Mouse (Mus musculus): ENCODE data around the gene Sec22c. TPM values are rescaled to one million over a fixed set of nuclear protein-coding genes. Genes with fewer than 3 reads are reported as not detected.

The Sec22c gene
- polyA plus RNA-seq, 1 experiment from 2014 or later: 3.0 TPM

- peaks cover 30% of the 10 kb centered on the region for H3K27me3 ChIP-seq (ENCODE audit: control insufficient read depth, insufficient read depth, low read depth, low read length)
- ATAC-seq (ENCODE audit: low read depth): no peak
- H3K27ac ChIP-seq (ENCODE audit: low read length): no peak overlapping the region
- peaks cover 4% of the 10 kb centered on the region for H3K4me1 ChIP-seq (ENCODE audit: control insufficient read depth, low read depth, low read length)
- no peak overlapping the region for H3K4me3 ChIP-seq (ENCODE audit: low read depth, low read length)
- no peak overlapping the region for H3K9ac ChIP-seq (ENCODE audit: low read depth, low read length)
- H3K9me3 ChIP-seq (replicated peaks; ENCODE audit: control insufficient read depth, low read length): no peaks in the 10 kb centered on the region
- H3K4me2 ChIP-seq (ENCODE audit: low read depth, low read length): no peak overlapping the region
- no peaks in the 10 kb centered on the region for H3K36me3 ChIP-seq (ENCODE audit: control insufficient read depth, insufficient read depth)
- WGBS (ENCODE audit: insufficient replicate concordance): 76% methylated on average over 16 of the region's 16 CpGs
These were observed 38.2 kb downstream of the Sec22c start for GRCm38 (mm10) chr9:121666957-121667630.

GRCm38 (mm10) chr9:121664104-121664503 is 41.2 kb downstream of the Sec22c start:
- ATAC-seq (ENCODE audit: low read depth): no peak
- Histone ChIP-seq H3K4me3 (ENCODE audit: low read depth, low read length) (no peak overlapping the region), H3K27me3 (ENCODE audit: control insufficient read depth, insufficient read depth, low read depth, low read length) (peaks cover 16% of the 10 kb centered on the region), H3K36me3 (ENCODE audit: control insufficient read depth, insufficient read depth) (no peaks in the 10 kb centered on the region), H3K4me1 (ENCODE audit: control insufficient read depth, low read depth, low read length) (no peaks in the 10 kb centered on the region), H3K27ac (ENCODE audit: low read length) (no peak overlapping the region), H3K9me3 (replicated peaks; ENCODE audit: control insufficient read depth, low read length) (no peaks in the 10 kb centered on the region), H3K4me2 (ENCODE audit: low read depth, low read length) (no peak overlapping the region), H3K9ac (ENCODE audit: low read depth, low read length) (no peak overlapping the region)
- 58% methylated on average over 5 of the region's 5 CpGs for WGBS (ENCODE audit: insufficient replicate concordance)

DNA sequence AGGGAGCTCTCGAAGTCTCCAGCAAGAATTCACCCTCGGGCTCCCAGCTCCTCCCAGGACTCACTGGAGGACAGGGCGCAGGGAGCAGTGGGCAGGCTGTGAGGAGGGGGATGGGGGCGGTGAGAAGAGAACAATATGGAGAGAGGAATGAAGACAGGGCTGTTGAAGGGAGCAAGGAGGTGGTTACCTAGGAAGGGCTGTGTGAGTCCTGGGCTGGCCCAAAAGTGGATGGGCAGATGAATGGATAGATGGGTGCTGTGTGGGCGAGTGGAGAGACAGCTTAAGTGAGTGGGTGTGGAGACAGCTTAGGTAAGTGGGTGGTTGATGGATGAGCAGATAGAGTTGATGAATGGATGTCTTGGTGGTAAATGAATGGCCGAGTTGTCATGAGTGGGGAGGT is 41.8 kb downstream of the Sec22c start:
- no peaks in the 10 kb centered on the region for H3K9me3 ChIP-seq (replicated peaks; ENCODE audit: control insufficient read depth, low read length)
- no peak for ATAC-seq (ENCODE audit: low read depth)
- no peak overlapping the region for H3K9ac ChIP-seq (ENCODE audit: low read depth, low read length)
- H3K36me3 ChIP-seq (ENCODE audit: control insufficient read depth, insufficient read depth): no peaks in the 10 kb centered on the region
- H3K4me2 ChIP-seq (ENCODE audit: low read depth, low read length): no peak overlapping the region
- H3K27ac ChIP-seq (ENCODE audit: low read length): no peak overlapping the region
- H3K4me1 ChIP-seq (ENCODE audit: control insufficient read depth, low read depth, low read length): no peaks in the 10 kb centered on the region
- H3K4me3 ChIP-seq (ENCODE audit: low read depth, low read length): no peak overlapping the region
- 60% methylated on average over 6 of the region's 6 CpGs for WGBS (ENCODE audit: insufficient replicate concordance)
- H3K27me3 ChIP-seq (ENCODE audit: control insufficient read depth, insufficient read depth, low read depth, low read length): peaks cover 9% of the 10 kb centered on the region

DNA sequence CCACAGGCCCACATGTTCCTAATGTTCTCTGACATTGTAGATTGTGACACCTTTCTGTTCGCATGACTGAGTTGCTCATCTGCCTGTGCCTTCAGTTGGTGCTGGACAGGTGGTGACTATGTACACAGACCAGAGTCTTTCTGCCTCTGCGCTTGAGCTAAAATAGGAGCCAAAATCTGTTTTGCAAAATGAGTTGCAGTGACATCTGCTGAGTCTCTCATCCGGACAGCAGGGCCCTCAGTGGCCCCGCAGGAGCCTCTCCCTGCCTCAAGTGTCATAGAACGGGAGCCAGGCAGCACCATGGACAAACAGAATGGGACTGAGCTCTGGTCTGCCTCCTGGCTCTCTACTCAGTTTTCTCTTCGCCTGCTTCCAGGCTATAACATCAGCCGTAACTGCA is 45.5 kb downstream of the Sec22c start:
- H3K9ac ChIP-seq (ENCODE audit: low read depth, low read length): no peak overlapping the region
- no peak overlapping the region for H3K4me3 ChIP-seq (ENCODE audit: low read depth, low read length)
- WGBS (ENCODE audit: insufficient replicate concordance): 57% methylated on average over 7 of the region's 7 CpGs
- no peaks in the 10 kb centered on the region for H3K9me3 ChIP-seq (replicated peaks; ENCODE audit: control insufficient read depth, low read length)
- H3K4me1 ChIP-seq (ENCODE audit: control insufficient read depth, low read depth, low read length): no peaks in the 10 kb centered on the region
- no peaks in the 10 kb centered on the region; the same call in 1 of the 2 replicates for H3K27me3 ChIP-seq (ENCODE audit: control insufficient read depth, insufficient read depth, low read depth, low read length)
- H3K4me2 ChIP-seq (ENCODE audit: low read depth, low read length): no peak overlapping the region
- no peak overlapping the region for H3K27ac ChIP-seq (ENCODE audit: low read length)
- ATAC-seq (ENCODE audit: low read depth): no peak
- H3K36me3 ChIP-seq (ENCODE audit: control insufficient read depth, insufficient read depth): no peaks in the 10 kb centered on the region

- Histone ChIP-seq H3K27ac (ENCODE audit: low read length) (no peak overlapping the region), H3K9me3 (replicated peaks; ENCODE audit: control insufficient read depth, low read length) (no peaks in the 10 kb centered on the region), H3K4me2 (ENCODE audit: low read depth, low read length) (no peak overlapping the region), H3K27me3 (ENCODE audit: control insufficient read depth, insufficient read depth, low read depth, low read length) (no peaks in the 10 kb centered on the region; the same call in 1 of the 2 replicates), H3K36me3 (ENCODE audit: control insufficient read depth, insufficient read depth) (no peaks in the 10 kb centered on the region), H3K4me3 (ENCODE audit: low read depth, low read length) (no peak overlapping the region), H3K4me1 (ENCODE audit: control insufficient read depth, low read depth, low read length) (no peaks in the 10 kb centered on the region), H3K9ac (ENCODE audit: low read depth, low read length) (no peak overlapping the region)
- WGBS (ENCODE audit: insufficient replicate concordance): 47% methylated on average over 7 of the region's 7 CpGs
- ATAC-seq (ENCODE audit: low read depth): no peak
These were observed 47.0 kb downstream of the Sec22c start for GRCm38 (mm10) chr9:121658248-121658647.

- Histone ChIP-seq H3K4me2 (ENCODE audit: low read depth, low read length) (no peak overlapping the region), H3K4me1 (ENCODE audit: control insufficient read depth, low read depth, low read length) (no peaks in the 10 kb centered on the region), H3K9me3 (replicated peaks; ENCODE audit: control insufficient read depth, low read length) (no peaks in the 10 kb centered on the region), H3K9ac (ENCODE audit: low read depth, low read length) (no peak overlapping the region), H3K36me3 (ENCODE audit: control insufficient read depth, insufficient read depth) (no peaks in the 10 kb centered on the region), H3K27ac (ENCODE audit: low read length) (no peak overlapping the region), H3K27me3 (ENCODE audit: control insufficient read depth, insufficient read depth, low read depth, low read length) (no peaks in the 10 kb centered on the region; the same call in 1 of the 2 replicates), H3K4me3 (ENCODE audit: low read depth, low read length) (no peak overlapping the region)
- 45% methylated on average over 13 of the region's 13 CpGs for WGBS (ENCODE audit: insufficient replicate concordance)
- no peak for ATAC-seq (ENCODE audit: low read depth)
These were observed 48.1 kb downstream of the Sec22c start for GRCm38 (mm10) chr9:121657143-121657542.

- no peak for ATAC-seq (ENCODE audit: low read depth)
- no peak overlapping the region for H3K4me2 ChIP-seq (ENCODE audit: low read depth, low read length)
These were observed 49.0 kb downstream of the Sec22c start for GRCm38 (mm10) chr9:121656322-121656721.

GRCm38 (mm10) chr9:121653668-121654067 is 51.6 kb downstream of the Sec22c start:
- Histone ChIP-seq H3K27me3 (ENCODE audit: control insufficient read depth, insufficient read depth, low read depth, low read length) (no peaks in the 10 kb centered on the region), H3K9ac (ENCODE audit: low read depth, low read length) (no peak overlapping the region), H3K4me3 (ENCODE audit: low read depth, low read length) (no peak overlapping the region), H3K27ac (ENCODE audit: low read length) (no peak overlapping the region), H3K4me1 (ENCODE audit: control insufficient read depth, low read depth, low read length) (no peaks in the 10 kb centered on the region), H3K36me3 (ENCODE audit: control insufficient read depth, insufficient read depth) (no peaks in the 10 kb centered on the region), H3K9me3 (replicated peaks; ENCODE audit: control insufficient read depth, low read length) (no peaks in the 10 kb centered on the region), H3K4me2 (ENCODE audit: low read depth, low read length) (no peak overlapping the region)
- no peak for ATAC-seq (ENCODE audit: low read depth)
- 65% methylated on average over 10 of the region's 10 CpGs for WGBS (ENCODE audit: insufficient replicate concordance)

More at GRCm38 (mm10) chr9:121656322-121656721, 49.0 kb downstream of the Sec22c start:
- no peaks in the 10 kb centered on the region for H3K4me1 ChIP-seq (ENCODE audit: control insufficient read depth, low read depth, low read length)
- no peaks in the 10 kb centered on the region for H3K36me3 ChIP-seq (ENCODE audit: control insufficient read depth, insufficient read depth)
- 67% methylated on average over 5 of the region's 5 CpGs for WGBS (ENCODE audit: insufficient replicate concordance)
- no peak overlapping the region for H3K9ac ChIP-seq (ENCODE audit: low read depth, low read length)
- no peak overlapping the region for H3K4me3 ChIP-seq (ENCODE audit: low read depth, low read length)
- H3K27me3 ChIP-seq (ENCODE audit: control insufficient read depth, insufficient read depth, low read depth, low read length): no peaks in the 10 kb centered on the region; the same call in 1 of the 2 replicates
- H3K27ac ChIP-seq (ENCODE audit: low read length): no peak overlapping the region
- no peaks in the 10 kb centered on the region for H3K9me3 ChIP-seq (replicated peaks; ENCODE audit: control insufficient read depth, low read length)

DNA sequence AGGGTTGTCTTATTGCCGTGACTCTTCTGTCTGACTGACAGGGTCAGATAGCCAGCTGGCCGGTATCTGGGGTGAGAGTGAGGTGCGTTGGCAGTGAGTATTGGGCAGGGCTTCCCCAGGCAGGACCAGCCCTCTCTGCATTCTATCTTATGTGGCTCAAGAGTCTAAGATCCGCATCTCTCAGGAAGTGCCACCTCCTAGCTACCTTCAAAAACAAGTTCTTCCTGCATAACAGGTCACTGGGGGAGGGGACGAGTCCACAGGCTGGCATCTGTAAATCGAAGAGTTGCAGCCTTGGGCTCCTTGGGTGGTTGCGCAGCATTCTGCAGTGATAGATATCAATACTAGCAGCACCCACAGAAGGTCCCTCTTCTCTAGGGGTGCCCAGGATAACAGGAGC is 58.3 kb downstream of the Sec22c start:
- no peak for ATAC-seq (ENCODE audit: low read depth)
- Histone ChIP-seq H3K4me2 (ENCODE audit: low read depth, low read length) (no peak overlapping the region), H3K27me3 (ENCODE audit: control insufficient read depth, insufficient read depth, low read depth, low read length) (peaks cover 24% of the 10 kb centered on the region), H3K27ac (ENCODE audit: low read length) (no peak overlapping the region), H3K9me3 (replicated peaks; ENCODE audit: control insufficient read depth, low read length) (no peaks in the 10 kb centered on the region), H3K4me1 (ENCODE audit: control insufficient read depth, low read depth, low read length) (peaks cover 6% of the 10 kb centered on the region), H3K36me3 (ENCODE audit: control insufficient read depth, insufficient read depth) (no peaks in the 10 kb centered on the region), H3K9ac (ENCODE audit: low read depth, low read length) (no peak overlapping the region), H3K4me3 (ENCODE audit: low read depth, low read length) (no peak overlapping the region)
- WGBS (ENCODE audit: insufficient replicate concordance): 48% methylated on average over 7 of the region's 7 CpGs
